Mouse (Mus musculus) embryonic facial prominence, embryonic 12.5 days (tissue): ENCODE data around the gene Shisa3. TPM values are rescaled to one million over a fixed set of nuclear protein-coding genes. Genes with fewer than 3 reads are reported as not detected.

ENCODE experiments used
- ATAC-seq: fragments of 200-750 bp; cut with Nextera tagmentation; 2 replicates; pipeline ENCODE4 v1.8.0; 2017; ENCODE audit not compliant: insufficient number of reproducible peaks, insufficient read depth, low FRiP score, low TSS enrichment
- H3K27ac ChIP-seq: fragments of 300-500 bp; sonication (generic); 2 replicates; pipeline ENCODE4 v1.5.1; 2016; ENCODE audit warnings: mild to moderate bottlenecking
- H3K27me3 ChIP-seq: fragments of 300-500 bp; sonication (generic); 2 replicates; pipeline ENCODE4 v1.6.1; 2016; ENCODE audit warnings: mild to moderate bottlenecking, moderate library complexity
- H3K36me3 ChIP-seq: fragments of 300-500 bp; sonication (generic); 2 replicates; pipeline ENCODE4 v1.6.1; 2016; ENCODE audit warnings: mild to moderate bottlenecking
- H3K4me1 ChIP-seq: fragments of 300-500 bp; sonication (generic); 2 replicates; pipeline ENCODE4 v1.6.1; 2016
- H3K4me2 ChIP-seq: fragments of 300-500 bp; sonication (generic); replicated peaks from 2 replicates; pipeline ENCODE4 v1.6.1; 2016; ENCODE audit warnings: mild to moderate bottlenecking, moderate library complexity
- H3K4me3 ChIP-seq: fragments of 300-500 bp; sonication (generic); 2 replicates; pipeline ENCODE4 v1.5.1; 2016; ENCODE audit warnings: mild to moderate bottlenecking
- H3K9ac ChIP-seq: fragments of 300-500 bp; sonication (generic); 2 replicates; pipeline ENCODE4 v1.6.1; 2016; ENCODE audit warnings: mild to moderate bottlenecking, moderate library complexity
- H3K9me3 ChIP-seq: fragments of 300-500 bp; sonication (generic); 2 replicates; pipeline ENCODE4 v1.6.1; 2016; ENCODE audit warnings: mild to moderate bottlenecking, moderate library complexity
- WGBS: fragments of 180-500 bp; shearing (Covaris S2); methylation state at CpG from one replicate; pipeline ENCODE4 v1.1.7; 2016; 5-methylcytosine and 5-hydroxymethylcytosine counted together
- polyA plus RNA-seq: library from polyadenylated mRNA; unstranded; fragments of >200 nt; fragmentation: Nextera tagmentation; extraction: Ambion mirVana; gene quantifications from 2 replicates; pipeline ENCODE4 v1.2.1, GENCODE M21; 2016

The Shisa3 gene
- polyA plus RNA-seq, 1 experiment from 2014 or later, result 11.0 TPM

- Histone ChIP-seq H3K9me3 (no peaks in the 10 kb centered on the region), H3K4me2 (no peak overlapping the region), H3K36me3 (no peaks in the 10 kb centered on the region), H3K4me3 (no peak overlapping the region), H3K9ac (no peak overlapping the region), H3K27me3 (no peaks in the 10 kb centered on the region), H3K4me1 (peaks cover 24% of the 10 kb centered on the region), H3K27ac (no peak overlapping the region)
- 20% methylated on average over 3 of the region's 3 CpGs for WGBS
- no peak for ATAC-seq
These were observed 26.7 kb downstream of the Shisa3 start for GRCm38 (mm10) chr5:67634339-67634738.

- no peak overlapping the region for H3K4me3 ChIP-seq
- no peaks in the 10 kb centered on the region for H3K9me3 ChIP-seq
- H3K4me1 ChIP-seq, result peaks cover 30% of the 10 kb centered on the region
- ATAC-seq, result no peak
- no peaks in the 10 kb centered on the region for H3K36me3 ChIP-seq
- no peaks in the 10 kb centered on the region for H3K27me3 ChIP-seq
- H3K4me2 ChIP-seq, result no peak overlapping the region
- whole genome bisulfite sequencing, result 61% methylated on average over 8 of the region's 8 CpGs
- no peak overlapping the region for H3K9ac ChIP-seq
- no peak overlapping the region for H3K27ac ChIP-seq
These were observed 33.1 kb downstream of the Shisa3 start for GRCm38 (mm10) chr5:67640596-67641312.

- ATAC-seq, result no peak
- Histone ChIP-seq H3K9ac (no peak overlapping the region), H3K4me3 (no peak overlapping the region), H3K4me1 (peaks cover 36% of the 10 kb centered on the region), H3K27ac (no peak overlapping the region), H3K27me3 (no peaks in the 10 kb centered on the region), H3K4me2 (no peak overlapping the region), H3K9me3 (no peaks in the 10 kb centered on the region), H3K36me3 (no peaks in the 10 kb centered on the region)
- WGBS, result 36% methylated on average over 8 of the region's 8 CpGs
These were observed 33.9 kb downstream of the Shisa3 start for GRCm38 (mm10) chr5:67641406-67642120.

- ATAC-seq, result no peak
- Histone ChIP-seq H3K27ac (no peak overlapping the region), H3K4me3 (no peak overlapping the region), H3K4me1 (peaks cover 34% of the 10 kb centered on the region), H3K9me3 (no peaks in the 10 kb centered on the region), H3K36me3 (no peaks in the 10 kb centered on the region), H3K27me3 (no peaks in the 10 kb centered on the region), H3K9ac (no peak overlapping the region), H3K4me2 (no peak overlapping the region)
- 87% methylated on average over 5 of the region's 5 CpGs for WGBS
These were observed 36.0 kb downstream of the Shisa3 start for GRCm38 (mm10) chr5:67643537-67644255.

- H3K4me2 ChIP-seq, result peak overlapping the region; percentile 22
- no peaks in the 10 kb centered on the region for H3K27me3 ChIP-seq
- H3K27ac ChIP-seq, result peak overlapping the region; percentile 70; the same call in 1 of the 2 replicates
- no peak overlapping the region for H3K9ac ChIP-seq
- H3K9me3 ChIP-seq, result no peaks in the 10 kb centered on the region
- no peaks in the 10 kb centered on the region for H3K36me3 ChIP-seq
- H3K4me3 ChIP-seq, result no peak overlapping the region
- ATAC-seq, result no peak
- WGBS, result 34% methylated on average over 20 of the region's 20 CpGs
- peaks cover 20% of the 10 kb centered on the region for H3K4me1 ChIP-seq
These were observed 39.3 kb downstream of the Shisa3 start for GRCm38 (mm10) chr5:67646756-67647529.

GRCm38 (mm10) chr5:67647568-67647967, 39.9 kb downstream of the Shisa3 start:
- Histone ChIP-seq H3K9me3 (no peaks in the 10 kb centered on the region), H3K27me3 (no peaks in the 10 kb centered on the region), H3K27ac (no peak overlapping the region), H3K4me3 (no peak overlapping the region), H3K9ac (no peak overlapping the region), H3K4me2 (no peak overlapping the region), H3K4me1 (peaks cover 15% of the 10 kb centered on the region), H3K36me3 (no peaks in the 10 kb centered on the region)
- ATAC-seq, result 0 out of 2 replicates have a peak, but pooled peaks have one; percentile 8
- 78% methylated on average over 21 of the region's 21 CpGs for WGBS

- Histone ChIP-seq H3K4me3 (no peak overlapping the region), H3K4me1 (peaks cover 15% of the 10 kb centered on the region), H3K9ac (no peak overlapping the region), H3K9me3 (no peaks in the 10 kb centered on the region), H3K4me2 (no peak overlapping the region), H3K36me3 (no peaks in the 10 kb centered on the region), H3K27ac (no peak overlapping the region), H3K27me3 (no peaks in the 10 kb centered on the region)
- ATAC-seq, result no peak
- 93% methylated on average over 4 of the region's 4 CpGs for WGBS
These were observed 41.5 kb downstream of the Shisa3 start for GRCm38 (mm10) chr5:67649156-67649555.

- H3K9me3 ChIP-seq, result no peaks in the 10 kb centered on the region
- ATAC-seq, result no peak
- H3K27me3 ChIP-seq, result no peaks in the 10 kb centered on the region
- WGBS, result 90% methylated on average over 5 of the region's 5 CpGs
- H3K36me3 ChIP-seq, result no peaks in the 10 kb centered on the region
- peaks cover 15% of the 10 kb centered on the region for H3K4me1 ChIP-seq
- H3K27ac ChIP-seq, result no peak overlapping the region
- no peak overlapping the region for H3K9ac ChIP-seq
- no peak overlapping the region for H3K4me2 ChIP-seq
- no peak overlapping the region for H3K4me3 ChIP-seq
These were observed 42.3 kb downstream of the Shisa3 start for GRCm38 (mm10) chr5:67650021-67650420.

GRCm38 (mm10) chr5:67652468-67652867, 44.8 kb downstream of the Shisa3 start:
- 72% methylated on average over 4 of the region's 4 CpGs for WGBS
- no peak overlapping the region for H3K4me3 ChIP-seq
- no peak overlapping the region for H3K27ac ChIP-seq
- H3K9ac ChIP-seq, result no peak overlapping the region
- no peak overlapping the region for H3K4me2 ChIP-seq
- H3K9me3 ChIP-seq, result no peaks in the 10 kb centered on the region
- H3K27me3 ChIP-seq, result no peaks in the 10 kb centered on the region
- no peaks in the 10 kb centered on the region; the same call in 1 of the 2 replicates for H3K4me1 ChIP-seq
- ATAC-seq, result no peak
- H3K36me3 ChIP-seq, result no peaks in the 10 kb centered on the region

GRCm38 (mm10) chr5:67653543-67653942, 45.9 kb downstream of the Shisa3 start:
- no peak for ATAC-seq
- Histone ChIP-seq H3K36me3 (no peaks in the 10 kb centered on the region), H3K27ac (no peak overlapping the region), H3K4me2 (no peak overlapping the region), H3K9ac (no peak overlapping the region), H3K4me3 (no peak overlapping the region), H3K4me1 (no peaks in the 10 kb centered on the region; the same call in 1 of the 2 replicates), H3K27me3 (no peaks in the 10 kb centered on the region), H3K9me3 (no peaks in the 10 kb centered on the region)
- WGBS, result 91% methylated on average over 3 of the region's 3 CpGs

- H3K27ac ChIP-seq, result no peak overlapping the region
- H3K9me3 ChIP-seq, result no peaks in the 10 kb centered on the region
- 83% methylated on average over 5 of the region's 5 CpGs for WGBS
- no peaks in the 10 kb centered on the region for H3K36me3 ChIP-seq
- no peak overlapping the region for H3K4me2 ChIP-seq
- no peak for ATAC-seq
- H3K4me1 ChIP-seq, result no peaks in the 10 kb centered on the region; the same call in 1 of the 2 replicates
- no peaks in the 10 kb centered on the region for H3K27me3 ChIP-seq
- H3K9ac ChIP-seq, result no peak overlapping the region
- H3K4me3 ChIP-seq, result no peak overlapping the region
These were observed 46.9 kb downstream of the Shisa3 start for GRCm38 (mm10) chr5:67654572-67654971.
